Mouse (Mus musculus) heart, adult 2 months (tissue): ENCODE results near the gene Eml3.

ENCODE experiments used
- CTCF ChIP-seq: fragments of 200-600 bp; IDR thresholded peaks from 2 replicates; pipeline ENCODE4 v1.8.1; 2022; ENCODE audit warnings: antibody characterized with exemption, mild to moderate bottlenecking, moderate library complexity
- POLR2A ChIP-seq: fragments of 200-500 bp; IDR thresholded peaks from 2 replicates; pipeline ENCODE4 v1.6.1; 2011; ENCODE audit warnings: mild to moderate bottlenecking, low read depth, low read length, control low read depth; ENCODE audit not compliant: insufficient read depth

GRCm38 (mm10) chr19:8928689-8929223 lies 596 bp upstream of the Eml3 start:
- TF ChIP-seq CTCF (no peak), POLR2A (no peak)
